Mouse (Mus musculus): ENCODE measurements around the gene Vcl.

DNA sequence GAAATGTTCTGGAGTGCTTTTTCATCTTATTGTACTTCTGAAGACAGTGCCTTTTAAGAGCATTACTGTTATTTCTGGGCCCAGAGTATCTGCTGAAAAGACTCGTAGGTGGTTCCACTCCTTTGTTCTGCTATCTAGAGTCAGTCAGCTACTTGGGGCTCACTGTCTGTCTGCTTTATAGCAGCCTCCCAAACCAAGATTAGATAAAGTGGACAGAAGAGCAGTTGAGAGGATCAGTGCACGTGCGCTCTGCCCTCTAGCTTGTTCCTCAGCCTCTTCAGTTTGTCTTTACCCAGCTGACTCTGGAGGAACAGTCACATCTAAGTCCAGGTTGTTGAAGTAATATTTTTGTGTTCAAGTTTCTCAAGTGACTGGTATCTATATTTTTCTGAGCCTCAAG, 144.8 kb downstream of the Vcl start:
- TF ChIP-seq CTCF (IDR thresholded peaks at IDR 0.05; ENCODE audit: control insufficient read depth, insufficient read depth, insufficient read length) (no peak), MAX (IDR thresholded peaks at IDR 0.05) (no peak), MYOG (IDR thresholded peaks at IDR 0.05; ENCODE audit: control insufficient read depth, extremely low read depth, insufficient read length) (no peak), CEBPB (IDR thresholded peaks at IDR 0.05; ENCODE audit: low read depth) (no peak), MYOD1 (IDR thresholded peaks at IDR 0.05; ENCODE audit: control insufficient read depth, insufficient read length, low read depth) (no peak), USF1 (IDR thresholded peaks at IDR 0.05; ENCODE audit: low read depth) (no peak)
